Mouse (Mus musculus): ENCODE results near the gene Dusp14.

GRCm38 (mm10) chr11:84079887-84080286 is 10.8 kb upstream of the Dusp14 start:
- TF ChIP-seq CTCF (IDR thresholded peaks at IDR 0.05; ENCODE audit: low read depth) (no peak), EP300 (IDR thresholded peaks at IDR 0.05; ENCODE audit: low read depth) (no peak)
